Mouse (Mus musculus): ENCODE data around the gene 1110002E22Rik.

DNA sequence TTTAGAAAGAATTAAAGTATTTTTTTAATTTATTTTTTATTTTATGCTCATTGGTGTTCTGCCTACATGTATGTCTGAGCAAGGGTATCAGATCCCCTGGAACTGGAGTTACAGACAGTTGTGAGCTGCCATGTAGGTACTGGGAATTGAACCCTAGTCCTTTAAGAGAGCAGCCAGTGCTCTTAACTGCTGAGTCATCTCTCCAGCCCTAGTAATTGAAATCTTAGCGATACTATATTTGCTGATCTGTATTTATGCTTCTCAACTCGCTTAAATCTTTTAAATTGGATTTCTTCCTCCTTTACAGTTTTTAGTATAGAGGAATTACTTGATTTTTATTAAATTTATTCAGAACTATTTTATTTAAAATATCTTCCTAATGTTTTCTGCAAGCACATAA lies 23.9 kb upstream of the 1110002E22Rik start:
- no peak for TF ChIP-seq CTCF (IDR thresholded peaks at IDR 0.05; ENCODE audit: low read depth, low read length)
- no peak for TF ChIP-seq POLR2A (IDR thresholded peaks at IDR 0.05; ENCODE audit: extremely low read depth, insufficient read depth, low read length)

All from liver, adult 2 months (tissue).